Mouse (Mus musculus) spleen, postnatal 10 days (tissue): ENCODE data around the gene 4930596D02Rik.

Experiments
- DNase-seq, 2 experiments: peaks; one replicate each; pipeline ENCODE4 v3.0.0; 2021 to 2022; ENCODE audit warnings: low spot score in 2 of 2

The 4930596D02Rik gene

GRCm38 (mm10) chr14:35811878-35812277 is at the start of gene 4930596D02Rik:
TSS of gene 4930596D02Rik (minus strand) at chr14:35811978.
- DNase-seq, result no peak

DNA sequence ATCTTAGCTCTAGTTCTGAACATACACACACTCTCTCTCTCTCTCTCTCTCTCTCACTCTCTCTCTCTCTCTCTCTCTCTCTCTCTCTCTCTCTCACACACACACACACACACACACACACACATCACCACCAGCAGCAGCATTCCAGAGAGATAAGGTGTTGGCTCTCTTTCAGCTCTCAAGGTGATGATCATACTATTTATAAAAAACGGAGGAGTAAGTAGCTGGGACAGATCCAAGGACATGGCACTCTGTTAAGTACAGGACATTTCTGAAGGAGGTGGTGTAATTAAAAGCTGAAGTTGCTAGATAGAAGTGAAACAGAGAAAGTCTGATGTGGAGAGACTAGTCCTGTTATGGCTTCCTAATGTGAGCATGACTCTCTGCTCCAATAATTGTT is 41.5 kb upstream of the 4930596D02Rik start:
- no peak for DNase-seq

GRCm38 (mm10) chr14:35845271-35845670 is 33.5 kb upstream of the 4930596D02Rik start:
- DNase-seq, result no peak

GRCm38 (mm10) chr14:35842111-35842721 is 30.4 kb upstream of the 4930596D02Rik start:
- no peak for DNase-seq

DNA sequence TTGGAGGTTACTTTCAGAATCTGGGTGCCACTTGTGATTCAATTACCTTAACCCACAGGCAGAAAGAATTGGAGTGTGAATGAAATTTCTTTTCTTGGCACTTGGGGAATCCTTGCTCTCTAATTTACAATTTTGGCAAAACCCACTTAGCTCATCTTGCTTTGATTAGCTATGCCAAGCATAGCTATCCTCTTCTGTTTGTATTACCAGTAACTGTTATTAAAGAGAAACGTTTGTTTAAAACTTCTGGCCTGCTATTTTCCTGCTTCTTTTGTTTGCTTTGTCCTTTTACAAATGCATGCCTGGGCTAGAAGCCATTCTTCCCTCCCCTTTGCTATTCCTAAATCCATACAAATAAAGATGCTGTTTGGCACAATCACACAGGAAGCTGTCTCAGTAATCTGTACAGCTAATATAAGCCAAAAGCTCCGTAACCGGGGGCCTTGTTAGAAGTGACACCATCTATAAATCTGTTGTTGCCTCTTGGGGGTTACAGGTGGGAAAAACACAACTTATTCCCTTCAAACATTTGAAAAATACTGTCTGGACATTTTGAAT is 19.0 kb downstream of the 4930596D02Rik start:
- DNase-seq, result no peak

DNA sequence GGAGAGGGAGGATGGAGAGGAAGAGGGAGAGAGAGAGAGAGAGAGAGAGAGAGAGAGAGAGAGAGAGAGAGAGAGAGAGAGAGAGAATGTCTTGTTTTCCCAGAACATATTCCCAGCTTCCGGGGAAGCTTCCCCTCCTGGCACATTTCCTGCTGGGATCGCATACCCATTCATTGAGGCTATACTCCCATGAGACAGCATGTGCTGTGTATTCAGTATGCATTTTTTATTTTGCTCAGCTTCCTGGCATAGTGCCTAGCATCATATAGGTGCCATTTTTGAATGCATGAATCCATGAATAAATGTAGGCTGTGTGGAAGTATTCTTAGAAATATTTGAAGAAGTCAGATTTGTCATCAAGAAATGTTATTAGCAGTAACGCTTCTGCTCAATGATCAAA is 31.7 kb downstream of the 4930596D02Rik start:
- DNase-seq, result no peak

GRCm38 (mm10) chr14:35773306-35773705 is 38.5 kb downstream of the 4930596D02Rik start:
- no peak for DNase-seq
